Mouse (Mus musculus) gastrocnemius, adult 2 months (tissue): ENCODE results near the gene Adat1. TPM values are rescaled to one million over a fixed set of nuclear protein-coding genes. Genes with fewer than 3 reads are reported as not detected.

Experiments used
- DNase-seq: peaks from one replicate; pipeline ENCODE4 v3.0.0; 2022
- H3K27ac ChIP-seq: fragments of 200-600 bp; 2 replicates; pipeline ENCODE4 v1.8.1; 2022; ENCODE audit warnings: mild to moderate bottlenecking
- H3K4me3 ChIP-seq: fragments of 200-600 bp; 2 replicates; pipeline ENCODE4 v1.8.1; 2022; ENCODE audit warnings: mild to moderate bottlenecking, moderate library complexity
- CTCF ChIP-seq: fragments of 200-600 bp; IDR thresholded peaks from 2 replicates; pipeline ENCODE4 v1.8.1; 2022; ENCODE audit warnings: antibody characterized with exemption, mild to moderate bottlenecking, moderate library complexity
- intact Hi-C: fragments of 180-260 bp; cut with DNase I; formaldehyde crosslinking; loops from one replicate; pipeline ENCODE4 v1.15.1; 2025
- total RNA-seq, 2 experiments: library from RNA; stranded (reverse); gene quantifications; 2 replicates each; pipeline ENCODE4 v1.2.3; 2021

The Adat1 gene
- total RNA-seq, 2 experiments from 2014 or later, result 2.4 to 2.7 TPM

- intact Hi-C loops, result loop anchor here (5.0 kb wide), 1 partner anchor 50 kb away; the partner anchor contains the start of gene Gabarapl2
- no peak for TF ChIP-seq CTCF
- Histone ChIP-seq H3K27ac (peak overlapping the region; percentile 91; the same call in 1 of the 2 replicates), H3K4me3 (peak overlapping the region; percentile 79)
- no peak for DNase-seq
These were observed 569 bp upstream of the Adat1 start for GRCm38 (mm10) chr8:111992703-111993039.

GRCm38 (mm10) chr8:111991278-111991677 lies 824 bp downstream of the Adat1 start:
- TF ChIP-seq CTCF, result no peak
- no peak for DNase-seq
- Histone ChIP-seq H3K27ac (no peak overlapping the region; the same call in 1 of the 2 replicates), H3K4me3 (peak overlapping the region; percentile 79)
- intact Hi-C loops, result loop anchor here (2.0 to 5.0 kb wide), 2 partner anchors 49 to 110 kb away; partner anchors contain the start of gene Gabarapl2

- Histone ChIP-seq H3K27ac (no peak overlapping the region), H3K4me3 (peak overlapping the region; percentile 33)
- DNase-seq, result peak; percentile 78
- TF ChIP-seq CTCF, result peak; percentile 88
- intact Hi-C loops, result loop anchor here (2.0 to 5.0 kb wide), 2 partner anchors 48 to 109 kb away; partner anchors contain the start of gene Gabarapl2
These were observed 2.2 kb downstream of the Adat1 start for GRCm38 (mm10) chr8:111989911-111990310.

- TF ChIP-seq CTCF, result no peak
- intact Hi-C loops, result loop anchor here (5.0 kb wide), 1 partner anchor 37 kb away; no protein-coding TSS in a partner anchor
- H3K27ac ChIP-seq, result no peak overlapping the region
- H3K4me3 ChIP-seq, result no peak overlapping the region
- no peak for DNase-seq
These were observed 7.6 kb downstream of the Adat1 start for GRCm38 (mm10) chr8:111984511-111984910.

GRCm38 (mm10) chr8:111982116-111982515 lies 10.0 kb downstream of the Adat1 start:
- Histone ChIP-seq H3K27ac (no peak overlapping the region), H3K4me3 (no peak overlapping the region)
- no peak for DNase-seq
- intact Hi-C loops, result loop anchor here (5.0 kb wide), 1 partner anchor 35 kb away; no protein-coding TSS in a partner anchor
- TF ChIP-seq CTCF, result peak; percentile 4; the same call in 1 of the 2 replicates

GRCm38 (mm10) chr8:111978147-111978546 lies 14.0 kb downstream of the Adat1 start:
- intact Hi-C loops, result no loop called here
- no peak for TF ChIP-seq CTCF
- Histone ChIP-seq H3K4me3 (no peak overlapping the region), H3K27ac (no peak overlapping the region)
- DNase-seq, result no peak

- no peak overlapping the region for H3K27ac ChIP-seq
- no peak for DNase-seq
- intact Hi-C loops, result no loop called here
- H3K4me3 ChIP-seq, result no peak overlapping the region
- no peak for TF ChIP-seq CTCF
These were observed 15.8 kb downstream of the Adat1 start for GRCm38 (mm10) chr8:111976326-111976725.

- DNase-seq, result no peak
- no peak for TF ChIP-seq CTCF
- intact Hi-C loops, result no loop called here
- Histone ChIP-seq H3K4me3 (no peak overlapping the region), H3K27ac (no peak overlapping the region)
These were observed 16.4 kb downstream of the Adat1 start for GRCm38 (mm10) chr8:111975706-111976105.

GRCm38 (mm10) chr8:111974138-111974537 lies 18.0 kb downstream of the Adat1 start:
- intact Hi-C loops, result no loop called here
- Histone ChIP-seq H3K4me3 (no peak overlapping the region), H3K27ac (no peak overlapping the region)
- DNase-seq, result no peak
- no peak for TF ChIP-seq CTCF

- no peak overlapping the region for H3K4me3 ChIP-seq
- no peak for DNase-seq
- no peak overlapping the region for H3K27ac ChIP-seq
- no peak for TF ChIP-seq CTCF
- intact Hi-C loops, result no loop called here
These were observed 23.1 kb downstream of the Adat1 start for GRCm38 (mm10) chr8:111968991-111969390.

GRCm38 (mm10) chr8:111968541-111968940 lies 23.6 kb downstream of the Adat1 start:
- H3K27ac ChIP-seq, result no peak overlapping the region
- intact Hi-C loops, result no loop called here
- DNase-seq, result no peak
- TF ChIP-seq CTCF, result no peak
- H3K4me3 ChIP-seq, result no peak overlapping the region

- intact Hi-C loops, result no loop called here
- no peak for DNase-seq
These were observed 24.7 kb downstream of the Adat1 start for GRCm38 (mm10) chr8:111967246-111967870.

GRCm38 (mm10) chr8:111964849-111965561 lies 27.1 kb downstream of the Adat1 start:
- no peak for DNase-seq
- no peak for TF ChIP-seq CTCF
- no peak overlapping the region for H3K4me3 ChIP-seq
- intact Hi-C loops, result no loop called here
- H3K27ac ChIP-seq, result no peak overlapping the region

More at GRCm38 (mm10) chr8:111967246-111967870, 24.7 kb downstream of the Adat1 start:
- H3K4me3 ChIP-seq, result no peak overlapping the region
- no peak for TF ChIP-seq CTCF
- no peak overlapping the region for H3K27ac ChIP-seq
